Mouse (Mus musculus): ENCODE measurements around the gene Kat6b. TPM values are rescaled to one million over a fixed set of nuclear protein-coding genes. Genes with fewer than 3 reads are reported as not detected.

Gene Kat6b
- polyA plus RNA-seq, 1 experiment from 2014 or later: 33.7 TPM

Other genes with a start within 250 kb of the Kat6b start
- 0.17 TPM in 1 of 2 replicates, not detected in the other for gene Dupd1, start 233.1 kb downstream of the Kat6b start, polyA plus RNA-seq (2014; fragmentation: Nextera tagmentation; extraction: Ambion mirVana)

All from neural tube, embryonic 14.5 days (tissue).